Mouse (Mus musculus) bone marrow macrophage, adult 2 months (primary cell): Measurements from ENCODE around the gene Prdm10. TPM values are rescaled to one million over a fixed set of nuclear protein-coding genes. Genes with fewer than 3 reads are reported as not detected.
A peak's percentile ranks its signal among the peaks of the same experiment; 100 is the strongest.

ENCODE experiments used
- H3K27ac ChIP-seq: 2 replicates; pipeline ENCODE4 v1.5.1; 2012; ENCODE audit warnings: low read depth, low read length; ENCODE audit not compliant: insufficient read depth
- H3K4me1 ChIP-seq: 2 replicates; pipeline ENCODE4 v1.6.1; 2012; ENCODE audit warnings: low read length; ENCODE audit not compliant: control insufficient read depth, insufficient read depth
- H3K4me3 ChIP-seq: 2 replicates; pipeline ENCODE4 v1.5.1; 2012; ENCODE audit warnings: mild to moderate bottlenecking, low read length, moderate library complexity; ENCODE audit not compliant: insufficient read depth
- CTCF ChIP-seq: IDR thresholded peaks from 2 replicates; pipeline ENCODE4 v1.5.1; 2012; ENCODE audit warnings: low read depth, mild to moderate bottlenecking, low read length, moderate library complexity
- POLR2A ChIP-seq: IDR thresholded peaks from 2 replicates; pipeline ENCODE4 v1.6.1; 2012; ENCODE audit warnings: mild to moderate bottlenecking, low read depth, low read length, borderline replicate concordance
- polyA plus RNA-seq: library from polyadenylated mRNA; stranded (reverse); fragments of >200 nt; gene quantifications from 2 replicates; pipeline ENCODE4 v1.2.4, GENCODE M21; 2012; ENCODE audit not compliant: missing spikeins, insufficient read depth, insufficient read length

Prdm10 gene
- polyA plus RNA-seq, 1 experiment: 8.3 TPM

- H3K4me1 ChIP-seq: no peaks in the 10 kb centered on the region
- no peak for TF ChIP-seq POLR2A
- no peak for TF ChIP-seq CTCF
- H3K4me3 ChIP-seq: no peak overlapping the region
- H3K27ac ChIP-seq: no peak overlapping the region
Measured at GRCm38 (mm10) chr9:31321526-31321925, 41.2 kb downstream of the Prdm10 start.

GRCm38 (mm10) chr9:31322090-31322489, 41.8 kb downstream of the Prdm10 start:
- H3K4me3 ChIP-seq: no peak overlapping the region

GRCm38 (mm10) chr9:31330816-31331215, 50.5 kb downstream of the Prdm10 start:
- H3K4me1 ChIP-seq: no peaks in the 10 kb centered on the region

More at GRCm38 (mm10) chr9:31322090-31322489, 41.8 kb downstream of the Prdm10 start:
- H3K27ac ChIP-seq: no peak overlapping the region
- no peaks in the 10 kb centered on the region for H3K4me1 ChIP-seq
- TF ChIP-seq POLR2A (no peak), CTCF (no peak)

GRCm38 (mm10) chr9:31331246-31331645, 50.9 kb downstream of the Prdm10 start:
- TF ChIP-seq POLR2A (no peak), CTCF (no peak)
- H3K4me1 ChIP-seq: no peaks in the 10 kb centered on the region
- H3K27ac ChIP-seq: no peak overlapping the region
- H3K4me3 ChIP-seq: no peak overlapping the region

More at GRCm38 (mm10) chr9:31330816-31331215, 50.5 kb downstream of the Prdm10 start:
- no peak overlapping the region for H3K27ac ChIP-seq
- TF ChIP-seq POLR2A: no peak
- H3K4me3 ChIP-seq: no peak overlapping the region

- Histone ChIP-seq H3K4me3 (no peak overlapping the region), H3K27ac (no peak overlapping the region), H3K4me1 (no peaks in the 10 kb centered on the region)
- TF ChIP-seq POLR2A (no peak), CTCF (no peak)
Measured at GRCm38 (mm10) chr9:31331906-31332305, 51.6 kb downstream of the Prdm10 start.

GRCm38 (mm10) chr9:31332826-31333225, 52.5 kb downstream of the Prdm10 start:
- TF ChIP-seq CTCF: no peak
- no peak for TF ChIP-seq POLR2A
- Histone ChIP-seq H3K4me3 (no peak overlapping the region), H3K27ac (no peak overlapping the region), H3K4me1 (no peaks in the 10 kb centered on the region)

GRCm38 (mm10) chr9:31334991-31335390, 54.7 kb downstream of the Prdm10 start:
- Histone ChIP-seq H3K4me3 (no peak overlapping the region), H3K27ac (no peak overlapping the region), H3K4me1 (peaks cover 3% of the 10 kb centered on the region; the same call in 1 of the 2 replicates)
- TF ChIP-seq POLR2A (no peak), CTCF (no peak)

GRCm38 (mm10) chr9:31344289-31344831, 64.0 kb downstream of the Prdm10 start:
- peaks cover 2% of the 10 kb centered on the region; the same call in 1 of the 2 replicates for H3K4me1 ChIP-seq
- H3K27ac ChIP-seq: no peak overlapping the region
- TF ChIP-seq POLR2A (no peak), CTCF (no peak)
- no peak overlapping the region for H3K4me3 ChIP-seq

- H3K27ac ChIP-seq: no peak overlapping the region
- no peaks in the 10 kb centered on the region for H3K4me1 ChIP-seq
- no peak overlapping the region for H3K4me3 ChIP-seq
- TF ChIP-seq CTCF: no peak
- TF ChIP-seq POLR2A: no peak
Measured at GRCm38 (mm10) chr9:31346575-31347080, 66.3 kb downstream of the Prdm10 start.

GRCm38 (mm10) chr9:31348458-31348857, 68.1 kb downstream of the Prdm10 start:
- TF ChIP-seq CTCF (no peak), POLR2A (no peak)
- no peak overlapping the region for H3K27ac ChIP-seq
- peaks cover 10% of the 10 kb centered on the region for H3K4me1 ChIP-seq
- no peak overlapping the region for H3K4me3 ChIP-seq

GRCm38 (mm10) chr9:31348915-31349314, 68.6 kb downstream of the Prdm10 start:
- no peak overlapping the region for H3K27ac ChIP-seq
- no peak overlapping the region for H3K4me3 ChIP-seq
- H3K4me1 ChIP-seq: peaks cover 10% of the 10 kb centered on the region
- TF ChIP-seq CTCF (peak; percentile 60), POLR2A (no peak)
